Comparison of ENCODE assay signal across 20 mouse cellular contexts in the genomic region with DNA sequence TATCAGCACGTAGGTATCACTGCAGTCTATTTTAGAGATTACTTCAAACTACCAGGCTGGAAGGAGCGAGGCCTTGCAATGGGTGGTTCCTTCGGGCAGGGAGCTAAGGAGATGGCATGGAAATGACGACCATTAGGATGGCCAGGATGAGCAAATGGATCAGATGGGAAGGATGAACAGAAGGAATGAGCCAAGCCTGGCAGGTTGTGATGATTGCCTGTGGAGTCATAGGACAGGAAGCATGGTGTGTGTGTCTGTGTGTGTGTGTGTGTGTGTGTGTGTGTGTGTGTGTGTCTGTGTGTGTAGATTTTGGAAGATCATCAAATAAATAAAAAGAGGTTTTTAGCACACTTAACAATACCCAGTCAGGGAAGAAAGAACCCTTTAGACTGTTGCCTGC. TPM values are rescaled to one million over a fixed set of nuclear protein-coding genes. Genes with fewer than 3 reads are reported as not detected.
"Had no signal": no experiment of that assay in that cellular context is flagged by ENCODE, and none has a peak within 500 bp of the region (broad histone marks: within the 10 kb centered on the region; RNA-seq: fewer than 3 reads in every experiment).

No protein-coding gene starts in this region.

- H3K4me2 ChIP-seq: neural tube, embryonic 15.5 days; stomach, embryonic 15.5 days had no signal

- DNase-seq: retina, postnatal 1 day; right cerebral cortex, adult 18-20 months; right cerebral cortex, postnatal 14 days; right cerebral cortex, postnatal 25 days; right cerebral cortex, postnatal 4 days; spleen, adult 18-20 months; thymus, adult 18-20 months; thymus, adult 2 months; thymus, postnatal 14 days; thymus, postnatal 25 days; thymus, postnatal 36 days; thymus, postnatal 4 days had no signal

- H3K9ac ChIP-seq: neural tube, embryonic 15.5 days; stomach, embryonic 15.5 days had no signal

- H3K4me1 ChIP-seq: neural tube, embryonic 15.5 days; stomach, embryonic 15.5 days had no signal

- H3K9me3 ChIP-seq: neural tube, embryonic 15.5 days; stomach, embryonic 15.5 days had no signal

- H3K27me3 ChIP-seq: neural tube, embryonic 15.5 days; stomach, embryonic 15.5 days had no signal

- H3K4me3 ChIP-seq: neural tube, embryonic 15.5 days; stomach, embryonic 15.5 days had no signal

- H3K27ac ChIP-seq: neural tube, embryonic 15.5 days; stomach, embryonic 15.5 days; stomach, postnatal 0 days had no signal

- H3K36me3 ChIP-seq: neural tube, embryonic 15.5 days; stomach, embryonic 15.5 days had no signal

RNA-seq across cellular contexts. Expression of gene Gm5105, which starts 44.5 kb away (rescaled TPM):
- total RNA-seq: neutrophil, adult 5-6 weeks had no signal
- polyA plus RNA-seq: spleen, adult 2 months; stomach, embryonic 14.5 days; stomach, embryonic 15.5 days; stomach, postnatal 0 days; testis, adult 2 months; thymus, adult 2 months; thymus, postnatal 0 days had no signal
